Mouse (Mus musculus): ENCODE measurements around the gene Vmn2r77.
"Not testable (repeated sequence)": the region's sequence is repeated elsewhere in the genome, so short reads cannot be mapped to it uniquely, and the experiment has no call there.

The Vmn2r77 gene

DNA sequence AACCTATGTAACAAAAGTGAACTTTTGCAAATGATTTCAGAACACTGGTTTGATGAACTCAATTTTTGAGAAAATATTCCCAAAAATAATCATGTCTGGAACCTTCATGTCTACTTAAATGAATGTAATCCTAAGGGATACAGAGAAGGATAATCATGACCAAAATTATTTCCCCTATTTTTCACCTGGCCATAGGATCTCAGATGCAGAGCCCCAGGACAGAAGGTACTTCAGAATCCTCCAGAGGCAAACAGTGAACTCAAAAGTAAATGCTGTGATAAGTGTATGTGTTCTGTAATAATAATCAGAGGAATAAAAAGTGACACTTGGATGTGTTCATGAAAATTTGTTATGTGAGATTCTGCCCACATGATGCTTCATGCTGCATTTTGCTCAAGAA lies at the start of gene Vmn2r77:
Gene Vmn2r77 (plus strand): TSS at position 301 of the 400 bp plus-strand sequence.
- no peak for DNase-seq

GRCm38 (mm10) chr7:86760751-86761150 lies 34.1 kb upstream of the Vmn2r77 start:
- DNase-seq: no peak

- DNase-seq: no peak
Measured at GRCm38 (mm10) chr7:86764628-86765027, 30.2 kb upstream of the Vmn2r77 start.

DNA sequence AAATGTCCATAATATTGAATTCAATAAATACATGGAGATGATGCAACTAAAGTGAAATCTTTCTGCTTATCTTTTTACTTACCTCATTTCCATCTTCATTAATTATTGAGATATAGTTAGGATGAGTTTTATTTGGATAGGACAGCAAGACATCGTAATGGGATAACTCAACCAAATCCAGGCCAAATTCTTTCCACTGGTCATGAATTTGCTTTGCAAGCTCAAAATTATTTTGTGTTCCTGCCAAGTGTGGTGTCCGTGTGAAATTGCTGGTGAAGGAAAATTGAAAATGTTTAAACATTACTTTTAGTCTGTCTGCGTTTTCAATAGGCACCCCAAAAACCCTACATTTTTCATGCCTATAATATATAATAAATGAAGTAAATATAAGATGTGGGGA lies 23.2 kb upstream of the Vmn2r77 start:
- no peak for DNase-seq

DNA sequence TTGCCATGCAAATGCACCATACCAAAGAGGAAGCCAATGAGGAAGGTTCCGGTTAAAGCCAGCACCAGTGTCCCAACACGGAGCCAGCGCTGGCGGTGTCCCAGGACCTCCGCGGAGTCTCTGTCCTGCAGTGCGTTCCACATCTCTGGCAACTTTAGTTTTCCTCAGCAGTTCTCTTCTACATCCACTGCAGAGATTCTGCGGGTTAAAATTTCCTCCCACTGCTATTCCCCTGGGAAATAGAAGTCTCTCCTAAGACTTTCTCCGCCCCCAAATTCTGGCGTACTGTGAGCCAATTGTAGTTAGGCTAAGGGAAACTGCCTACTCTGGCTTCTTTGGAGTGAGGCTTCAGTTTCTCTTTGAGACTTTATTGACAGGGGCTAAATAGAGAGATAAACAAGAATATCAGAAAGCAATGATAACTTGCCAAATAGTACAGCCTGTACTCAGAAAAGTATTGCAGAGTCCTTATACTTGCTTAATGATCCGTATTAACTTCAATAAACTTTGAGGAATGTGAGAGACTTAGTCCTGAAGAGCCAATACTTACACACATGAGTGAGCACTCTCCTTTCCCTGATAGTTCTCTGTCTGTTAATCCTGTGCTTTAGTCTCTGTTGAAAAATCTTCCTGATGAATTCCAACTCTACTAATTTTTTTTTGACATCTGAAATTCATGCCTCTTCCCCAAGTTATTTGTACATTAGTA lies 19.1 kb upstream of the Vmn2r77 start, which contains the start of gene Folh1:
Gene Folh1 (minus strand): TSS at position 327 of the 709 bp plus-strand sequence.
- DNase-seq: peak; percentile 9 to 12

GRCm38 (mm10) chr7:86815241-86815640 lies 20.4 kb downstream of the Vmn2r77 start:
- not testable (repeated sequence) for DNase-seq

GRCm38 (mm10) chr7:86815716-86816115 lies 20.9 kb downstream of the Vmn2r77 start:
- not testable (repeated sequence) for DNase-seq

DNA sequence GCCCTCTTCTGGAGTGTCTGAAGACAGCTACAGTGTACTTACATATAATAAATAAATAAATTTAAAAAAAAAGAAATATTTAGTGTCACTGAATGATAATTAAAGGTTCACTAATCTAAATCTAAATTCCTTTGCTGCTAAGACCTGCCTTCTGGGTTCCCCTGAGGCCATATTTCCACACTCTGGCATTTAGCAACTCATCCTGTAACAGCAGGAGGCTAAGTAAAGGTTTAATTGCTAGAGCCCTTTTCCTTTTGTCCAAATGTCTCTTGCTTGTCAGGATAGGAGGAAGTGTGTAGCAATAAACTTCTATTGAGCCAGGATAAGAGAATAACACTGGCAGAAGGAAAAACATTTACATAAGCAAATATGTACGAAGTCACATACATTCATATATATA lies 21.6 kb downstream of the Vmn2r77 start:
- DNase-seq: no peak

Data from cerebellum, postnatal 36 days (tissue).